Mouse (Mus musculus): ENCODE results near the gene Nfib. TPM values are rescaled to one million over a fixed set of nuclear protein-coding genes. Genes with fewer than 3 reads are reported as not detected.

Gene Nfib
- polyA plus RNA-seq, 1 experiment from 2014 or later: 72.0 TPM

DNA sequence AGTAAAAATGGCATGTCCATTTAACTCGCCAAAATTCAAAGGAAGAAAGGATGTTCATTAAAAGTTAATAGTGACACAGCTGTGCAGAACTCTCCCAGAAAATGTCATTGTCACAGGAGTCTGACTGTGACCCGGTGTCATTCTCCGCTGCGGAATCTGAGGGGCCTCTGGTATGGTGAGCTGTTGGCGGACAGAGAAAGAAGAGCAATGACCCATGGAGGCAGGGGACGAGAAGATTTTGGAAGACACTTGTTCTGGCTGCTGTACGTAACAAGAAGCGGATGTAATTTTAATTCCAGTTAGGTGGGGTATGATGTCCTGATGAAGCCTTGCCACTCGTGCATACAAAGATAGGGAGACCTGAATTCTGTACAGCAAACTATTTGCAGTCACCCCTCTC is 120.0 kb downstream of the Nfib start:
- Histone ChIP-seq H3K4me1 (ENCODE audit: control insufficient read depth, insufficient read depth, low read length) (peaks cover 16% of the 10 kb centered on the region; the same call in 1 of the 2 replicates), H3K9me3 (ENCODE audit: control insufficient read depth, low read length) (no peaks in the 10 kb centered on the region), H3K27ac (replicated peaks; ENCODE audit: low read depth, low read length) (no peak overlapping the region; the same call in 1 of the 2 replicates), H3K27me3 (ENCODE audit: control insufficient read depth, insufficient read depth, low read length) (no peaks in the 10 kb centered on the region), H3K9ac (replicated peaks; ENCODE audit: low read length) (no peak overlapping the region), H3K4me3 (replicated peaks; ENCODE audit: low read depth, low read length) (no peak overlapping the region), H3K4me2 (ENCODE audit: low read length) (no peak overlapping the region), H3K36me3 (ENCODE audit: control insufficient read depth, insufficient read depth, low read length) (no peaks in the 10 kb centered on the region)
- no peak for ATAC-seq (ENCODE audit: low FRiP score, low TSS enrichment)
- DNase-seq: no peak
- WGBS: 48% methylated on average over 9 of the region's 9 CpGs

DNA sequence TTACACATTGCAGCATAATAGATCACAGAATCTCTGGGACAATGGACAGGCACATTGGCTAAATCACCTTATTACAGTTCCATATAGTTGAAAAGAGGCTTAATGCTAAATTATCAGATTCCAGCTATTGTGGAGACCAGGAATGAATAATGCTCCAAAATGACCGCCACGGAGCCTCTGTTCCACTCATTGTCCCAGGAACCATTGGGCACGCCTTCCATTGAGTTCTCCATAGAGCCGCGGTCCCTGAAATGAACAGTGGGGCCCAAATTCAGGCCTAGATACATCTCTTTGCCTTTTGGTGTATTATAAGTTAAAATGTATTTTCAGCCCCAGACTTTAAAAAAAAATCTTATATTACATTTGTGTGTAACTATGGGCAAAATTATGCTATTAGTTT is 120.5 kb downstream of the Nfib start:
- Histone ChIP-seq H3K9ac (replicated peaks; ENCODE audit: low read length) (no peak overlapping the region), H3K27me3 (ENCODE audit: control insufficient read depth, insufficient read depth, low read length) (no peaks in the 10 kb centered on the region), H3K27ac (replicated peaks; ENCODE audit: low read depth, low read length) (no peak overlapping the region; the same call in 1 of the 2 replicates), H3K4me3 (replicated peaks; ENCODE audit: low read depth, low read length) (no peak overlapping the region), H3K9me3 (ENCODE audit: control insufficient read depth, low read length) (no peaks in the 10 kb centered on the region), H3K4me2 (ENCODE audit: low read length) (no peak overlapping the region), H3K4me1 (ENCODE audit: control insufficient read depth, insufficient read depth, low read length) (peaks cover 16% of the 10 kb centered on the region; the same call in 1 of the 2 replicates), H3K36me3 (ENCODE audit: control insufficient read depth, insufficient read depth, low read length) (no peaks in the 10 kb centered on the region)
- ATAC-seq (ENCODE audit: low FRiP score, low TSS enrichment) (no peak), DNase-seq (no peak)
- WGBS: 49% methylated on average over 5 of the region's 5 CpGs

DNA sequence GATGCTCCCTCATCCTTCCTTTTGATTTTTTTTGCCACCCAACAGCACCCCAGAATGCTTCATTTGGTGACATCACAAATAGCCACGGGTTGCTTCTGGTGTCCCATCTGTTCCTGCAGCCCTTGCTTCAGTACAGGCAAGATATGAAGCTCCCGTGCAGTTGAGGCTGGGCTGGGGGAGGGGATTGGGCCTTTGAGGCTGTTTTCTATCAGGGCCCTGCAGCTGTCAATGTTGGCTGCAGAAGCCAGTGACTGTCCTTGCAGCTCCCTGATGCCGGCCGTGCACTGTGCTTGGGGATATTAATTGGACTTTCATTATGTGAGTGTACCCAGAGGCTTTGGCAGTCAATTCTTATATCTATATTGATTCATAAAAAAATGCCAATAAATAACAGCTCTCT is 121.0 kb downstream of the Nfib start:
- Histone ChIP-seq H3K9me3 (ENCODE audit: control insufficient read depth, low read length) (no peaks in the 10 kb centered on the region), H3K4me1 (ENCODE audit: control insufficient read depth, insufficient read depth, low read length) (peaks cover 16% of the 10 kb centered on the region; the same call in 1 of the 2 replicates), H3K4me3 (replicated peaks; ENCODE audit: low read depth, low read length) (no peak overlapping the region), H3K36me3 (ENCODE audit: control insufficient read depth, insufficient read depth, low read length) (no peaks in the 10 kb centered on the region), H3K27me3 (ENCODE audit: control insufficient read depth, insufficient read depth, low read length) (no peaks in the 10 kb centered on the region), H3K9ac (replicated peaks; ENCODE audit: low read length) (no peak overlapping the region), H3K4me2 (ENCODE audit: low read length) (no peak overlapping the region), H3K27ac (replicated peaks; ENCODE audit: low read depth, low read length) (no peak overlapping the region)
- WGBS: 21% methylated on average over 4 of the region's 4 CpGs
- peak; percentile 60; the same call in 1 of the 2 replicates for ATAC-seq (ENCODE audit: low FRiP score, low TSS enrichment)
- peak; percentile 75 for DNase-seq

DNA sequence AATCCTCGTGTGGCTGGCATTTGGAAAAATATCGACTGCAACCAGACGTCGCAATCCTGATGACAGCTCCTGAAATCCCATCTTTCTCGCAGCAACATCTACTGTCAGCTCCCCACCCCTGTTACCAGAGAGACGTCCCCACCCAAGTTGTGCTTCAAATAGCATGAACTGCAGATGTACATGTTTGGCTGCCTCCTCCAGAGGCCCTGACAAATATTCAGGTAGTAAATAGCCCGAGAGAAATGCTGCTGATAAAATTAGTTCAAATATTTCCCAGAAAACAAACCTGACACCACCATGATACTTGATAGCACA is 132.3 kb downstream of the Nfib start:
- peak overlapping the region; percentile 21; the same call in 1 of the 2 replicates for H3K27ac ChIP-seq (replicated peaks; ENCODE audit: low read depth, low read length)

DNA sequence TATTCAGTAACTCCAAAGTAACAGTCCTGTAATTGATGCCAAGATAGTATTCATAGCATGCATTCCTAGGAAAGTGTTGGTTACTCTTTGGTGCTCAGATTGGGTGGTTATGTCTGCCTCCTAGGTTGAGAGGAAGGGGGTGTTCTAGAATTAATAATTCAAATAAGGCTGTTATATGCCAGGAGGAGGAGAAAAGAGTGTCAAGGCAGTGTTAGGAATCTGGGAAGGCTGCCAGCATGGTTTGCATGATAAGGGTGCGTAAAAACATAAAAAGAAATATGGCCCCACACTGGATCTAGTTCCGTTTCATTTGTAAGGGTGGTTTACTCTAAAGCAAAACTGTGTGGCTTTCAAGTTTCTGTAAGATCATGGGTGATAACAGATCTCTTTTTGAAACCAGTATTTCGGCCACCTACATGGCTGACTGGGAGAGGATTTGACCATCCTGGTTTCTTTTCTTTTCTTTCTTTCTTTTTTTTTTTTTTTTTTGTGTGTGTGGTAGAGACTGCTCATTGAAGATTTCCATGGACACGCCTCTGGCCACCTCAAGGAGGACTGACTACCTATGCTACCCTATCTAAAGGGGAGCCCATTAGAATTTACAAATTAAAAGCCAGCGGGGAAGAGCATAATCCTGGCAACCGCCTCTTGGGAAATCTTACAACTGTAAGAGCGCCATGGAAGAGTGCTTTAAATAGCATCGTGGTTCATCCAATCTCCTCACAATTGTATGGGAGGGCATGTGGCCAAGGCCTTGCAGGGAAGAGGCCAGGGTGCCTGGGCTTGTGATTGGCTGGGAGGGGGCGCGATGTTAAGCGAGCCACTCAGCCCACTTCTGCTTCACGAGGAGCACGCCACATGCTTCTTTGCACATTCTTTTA is 132.9 kb downstream of the Nfib start:
- DNase-seq: peak; percentile 74
- Histone ChIP-seq H3K27me3 (ENCODE audit: control insufficient read depth, insufficient read depth, low read length) (no peaks in the 10 kb centered on the region), H3K9me3 (ENCODE audit: control insufficient read depth, low read length) (no peaks in the 10 kb centered on the region), H3K4me1 (ENCODE audit: control insufficient read depth, insufficient read depth, low read length) (no peaks in the 10 kb centered on the region), H3K9ac (replicated peaks; ENCODE audit: low read length) (no peak overlapping the region), H3K4me3 (replicated peaks; ENCODE audit: low read depth, low read length) (no peak overlapping the region), H3K36me3 (ENCODE audit: control insufficient read depth, insufficient read depth, low read length) (no peaks in the 10 kb centered on the region), H3K4me2 (ENCODE audit: low read length) (no peak overlapping the region), H3K27ac (replicated peaks; ENCODE audit: low read depth, low read length) (peak overlapping the region; percentile 26; the same call in 1 of the 2 replicates)
- WGBS: 56% methylated on average over 13 of the region's 13 CpGs
- peak; percentile 82 for ATAC-seq (ENCODE audit: low FRiP score, low TSS enrichment)

More for the DNA sequence above, 132.3 kb downstream of the Nfib start:
- H3K4me2 ChIP-seq (ENCODE audit: low read length): no peak overlapping the region
- H3K36me3 ChIP-seq (ENCODE audit: control insufficient read depth, insufficient read depth, low read length): no peaks in the 10 kb centered on the region
- DNase-seq (no peak), ATAC-seq (ENCODE audit: low FRiP score, low TSS enrichment) (peak; percentile 34; the same call in 1 of the 2 replicates)
- H3K9ac ChIP-seq (replicated peaks; ENCODE audit: low read length): no peak overlapping the region
- no peaks in the 10 kb centered on the region for H3K9me3 ChIP-seq (ENCODE audit: control insufficient read depth, low read length)
- no peak overlapping the region for H3K4me3 ChIP-seq (replicated peaks; ENCODE audit: low read depth, low read length)
- H3K27me3 ChIP-seq (ENCODE audit: control insufficient read depth, insufficient read depth, low read length): no peaks in the 10 kb centered on the region
- H3K4me1 ChIP-seq (ENCODE audit: control insufficient read depth, insufficient read depth, low read length): no peaks in the 10 kb centered on the region
- 61% methylated on average over 7 of the region's 7 CpGs for WGBS

DNA sequence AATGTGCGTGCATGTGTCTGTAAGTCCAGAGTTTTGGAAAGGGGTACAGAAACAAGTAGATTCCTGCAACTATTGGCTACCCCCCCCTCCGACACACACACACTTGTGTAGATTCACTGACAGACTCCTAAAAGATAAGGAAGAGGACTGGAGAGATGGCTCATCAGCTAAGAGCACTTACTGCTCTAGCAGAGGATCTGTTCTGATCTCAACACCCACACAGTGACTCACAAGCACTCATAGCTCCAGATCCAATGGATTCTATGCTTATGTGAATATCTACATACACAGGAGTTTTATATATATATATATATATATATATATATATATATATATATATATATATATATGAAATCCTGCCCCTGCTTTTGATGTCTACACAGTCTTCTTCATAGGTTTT is 146.7 kb downstream of the Nfib start:
- H3K9me3 ChIP-seq (ENCODE audit: control insufficient read depth, low read length): no peaks in the 10 kb centered on the region
- ATAC-seq (ENCODE audit: low FRiP score, low TSS enrichment) (no peak), DNase-seq (no peak)
- H3K4me2 ChIP-seq (ENCODE audit: low read length): no peak overlapping the region
- no peak overlapping the region for H3K9ac ChIP-seq (replicated peaks; ENCODE audit: low read length)
- no peaks in the 10 kb centered on the region for H3K36me3 ChIP-seq (ENCODE audit: control insufficient read depth, insufficient read depth, low read length)
- no peak overlapping the region for H3K4me3 ChIP-seq (replicated peaks; ENCODE audit: low read depth, low read length)
- H3K4me1 ChIP-seq (ENCODE audit: control insufficient read depth, insufficient read depth, low read length): no peaks in the 10 kb centered on the region
- 91% methylated on average over 2 of the region's 2 CpGs for WGBS
- no peak overlapping the region for H3K27ac ChIP-seq (replicated peaks; ENCODE audit: low read depth, low read length)
- H3K27me3 ChIP-seq (ENCODE audit: control insufficient read depth, insufficient read depth, low read length): no peaks in the 10 kb centered on the region

DNA sequence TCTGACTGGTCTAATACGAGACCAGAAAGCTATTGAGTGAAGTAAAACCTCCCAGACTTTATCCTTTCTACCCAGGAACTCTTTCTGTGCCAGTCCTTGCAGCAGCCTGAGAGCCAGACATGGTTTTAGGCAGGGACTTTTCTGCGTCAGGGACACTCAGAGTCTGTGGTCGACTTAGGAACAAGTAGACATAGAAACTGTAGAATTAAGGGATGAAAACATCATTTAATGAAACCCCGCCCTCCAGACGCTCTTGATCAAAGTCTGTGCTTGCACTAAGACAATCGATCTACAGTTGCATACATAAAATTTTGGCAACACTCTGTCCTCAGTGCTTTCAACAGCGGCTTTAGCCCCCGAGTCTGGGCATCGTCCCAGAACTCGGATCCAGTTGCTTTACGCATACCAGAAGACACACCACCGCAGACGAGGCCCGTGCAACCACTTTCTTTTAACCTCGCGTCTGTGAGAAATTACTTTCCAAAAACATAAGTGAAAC is 149.8 kb downstream of the Nfib start:
- Histone ChIP-seq H3K27ac (replicated peaks; ENCODE audit: low read depth, low read length) (no peak overlapping the region), H3K27me3 (ENCODE audit: control insufficient read depth, insufficient read depth, low read length) (no peaks in the 10 kb centered on the region), H3K4me2 (ENCODE audit: low read length) (no peak overlapping the region), H3K4me1 (ENCODE audit: control insufficient read depth, insufficient read depth, low read length) (no peaks in the 10 kb centered on the region), H3K9ac (replicated peaks; ENCODE audit: low read length) (no peak overlapping the region), H3K4me3 (replicated peaks; ENCODE audit: low read depth, low read length) (no peak overlapping the region), H3K9me3 (ENCODE audit: control insufficient read depth, low read length) (no peaks in the 10 kb centered on the region), H3K36me3 (ENCODE audit: control insufficient read depth, insufficient read depth, low read length) (no peaks in the 10 kb centered on the region)
- ATAC-seq (ENCODE audit: low FRiP score, low TSS enrichment) (no peak), DNase-seq (peak; percentile 52)
- WGBS: 83% methylated on average over 16 of the region's 16 CpGs

DNA sequence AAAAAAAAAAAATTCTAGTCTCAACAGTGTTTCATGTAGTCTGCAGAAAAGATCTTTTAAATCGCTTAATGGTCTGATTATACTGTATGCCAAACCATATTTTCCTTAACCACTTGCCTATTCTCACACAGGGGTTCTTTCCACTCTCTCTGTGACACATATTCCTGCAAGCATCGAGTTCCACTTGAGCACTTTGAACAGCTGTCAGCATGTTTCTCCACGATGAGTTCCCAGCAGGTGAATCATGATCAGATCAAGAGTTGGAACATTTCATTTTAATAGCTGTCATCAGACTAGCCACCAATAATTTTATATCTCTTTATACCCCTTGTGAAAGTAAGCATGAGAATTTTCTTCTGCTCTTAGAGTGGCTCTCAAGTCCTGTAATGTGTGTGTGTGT is 151.9 kb downstream of the Nfib start:
- H3K36me3 ChIP-seq (ENCODE audit: control insufficient read depth, insufficient read depth, low read length): no peaks in the 10 kb centered on the region
- no peaks in the 10 kb centered on the region for H3K4me1 ChIP-seq (ENCODE audit: control insufficient read depth, insufficient read depth, low read length)
- no peak overlapping the region for H3K9ac ChIP-seq (replicated peaks; ENCODE audit: low read length)
- H3K4me3 ChIP-seq (replicated peaks; ENCODE audit: low read depth, low read length): no peak overlapping the region
- no peak for ATAC-seq (ENCODE audit: low FRiP score, low TSS enrichment)
- H3K4me2 ChIP-seq (ENCODE audit: low read length): no peak overlapping the region
- DNase-seq: no peak
- H3K27ac ChIP-seq (replicated peaks; ENCODE audit: low read depth, low read length): no peak overlapping the region
- no peaks in the 10 kb centered on the region for H3K9me3 ChIP-seq (ENCODE audit: control insufficient read depth, low read length)
- WGBS: 81% methylated on average over 3 of the region's 3 CpGs
- H3K27me3 ChIP-seq (ENCODE audit: control insufficient read depth, insufficient read depth, low read length): no peaks in the 10 kb centered on the region

DNA sequence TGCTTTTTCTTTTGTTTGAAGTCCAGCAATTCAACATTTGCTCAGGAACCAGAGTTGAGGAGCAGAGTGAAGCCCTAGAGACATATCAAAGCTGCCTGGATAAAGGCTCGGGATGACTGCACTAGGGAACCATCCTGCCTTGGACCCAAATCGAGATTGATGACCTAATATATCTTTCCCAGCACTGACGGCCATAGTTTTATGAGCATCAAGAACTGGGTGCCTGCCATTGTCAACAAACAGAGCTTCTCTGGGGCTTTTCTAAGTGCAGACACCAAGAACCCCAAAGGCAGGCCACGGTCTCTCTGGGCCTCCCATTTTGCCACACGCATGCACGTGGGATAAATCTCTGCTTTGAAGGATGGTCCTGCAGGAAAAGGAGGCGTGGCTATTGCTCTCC is 153.3 kb downstream of the Nfib start:
- Histone ChIP-seq H3K9ac (replicated peaks; ENCODE audit: low read length) (no peak overlapping the region), H3K27ac (replicated peaks; ENCODE audit: low read depth, low read length) (no peak overlapping the region), H3K27me3 (ENCODE audit: control insufficient read depth, insufficient read depth, low read length) (no peaks in the 10 kb centered on the region), H3K9me3 (ENCODE audit: control insufficient read depth, low read length) (no peaks in the 10 kb centered on the region), H3K36me3 (ENCODE audit: control insufficient read depth, insufficient read depth, low read length) (no peaks in the 10 kb centered on the region), H3K4me3 (replicated peaks; ENCODE audit: low read depth, low read length) (no peak overlapping the region), H3K4me1 (ENCODE audit: control insufficient read depth, insufficient read depth, low read length) (no peaks in the 10 kb centered on the region), H3K4me2 (ENCODE audit: low read length) (no peak overlapping the region)
- 84% methylated on average over 7 of the region's 7 CpGs for WGBS
- DNase-seq (no peak), ATAC-seq (ENCODE audit: low FRiP score, low TSS enrichment) (no peak)
